Mouse (Mus musculus) layer of hippocampus, postnatal 10 days (tissue): ENCODE measurements around the gene Gm32742. TPM values are rescaled to one million over a fixed set of nuclear protein-coding genes. Genes with fewer than 3 reads are reported as not detected.
A peak's percentile ranks its signal among the peaks of the same experiment; 100 is the strongest.
"Not testable (repeated sequence)": the region's sequence is repeated elsewhere in the genome, so short reads cannot be mapped to it uniquely, and the experiment has no call there.

Experiments used
- DNase-seq, 2 experiments: peaks; one replicate each; pipeline ENCODE4 v3.0.0; 2021; ENCODE audit warnings: low spot score in 2 of 2
- total RNA-seq, 2 experiments: library from RNA; stranded (reverse); gene quantifications; 2 replicates each; pipeline ENCODE4 v1.2.3; 2021

The Gm32742 gene
- total RNA-seq, 2 experiments from 2014 or later: not detected

DNA sequence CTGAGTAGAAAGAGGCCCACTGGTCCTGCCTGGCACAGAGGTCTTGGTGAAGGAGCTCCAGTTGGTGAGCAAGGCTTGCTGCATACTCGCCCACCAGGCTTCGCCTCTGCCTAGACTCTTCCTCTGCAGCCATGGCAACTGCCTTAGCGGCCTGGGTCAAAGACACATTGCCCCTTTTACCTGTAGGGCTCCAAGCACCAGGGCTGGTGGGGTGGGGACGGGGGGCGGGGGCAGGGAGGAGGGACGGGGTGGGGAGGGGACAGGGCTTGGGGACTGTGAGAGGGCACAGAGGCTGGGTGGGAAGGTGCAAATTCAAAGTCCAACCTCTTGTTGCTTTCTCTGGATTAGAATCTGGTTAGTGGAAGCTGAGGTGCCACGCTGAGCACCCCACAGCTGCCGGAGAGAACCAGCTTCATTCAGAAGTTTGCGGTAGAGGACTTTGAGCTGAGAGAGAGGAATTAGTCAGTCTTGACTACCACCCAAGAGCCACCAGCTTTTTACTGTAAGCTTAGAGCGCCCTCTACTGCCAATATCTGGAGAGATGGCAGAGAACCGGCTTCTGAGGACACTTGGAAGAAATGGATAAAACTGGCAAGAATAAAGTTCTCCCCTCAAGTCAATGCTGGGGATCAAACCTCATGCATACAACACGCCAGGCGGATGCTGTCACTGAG, 13.1 kb downstream of the Gm32742 start:
- DNase-seq: peak; percentile 76

DNA sequence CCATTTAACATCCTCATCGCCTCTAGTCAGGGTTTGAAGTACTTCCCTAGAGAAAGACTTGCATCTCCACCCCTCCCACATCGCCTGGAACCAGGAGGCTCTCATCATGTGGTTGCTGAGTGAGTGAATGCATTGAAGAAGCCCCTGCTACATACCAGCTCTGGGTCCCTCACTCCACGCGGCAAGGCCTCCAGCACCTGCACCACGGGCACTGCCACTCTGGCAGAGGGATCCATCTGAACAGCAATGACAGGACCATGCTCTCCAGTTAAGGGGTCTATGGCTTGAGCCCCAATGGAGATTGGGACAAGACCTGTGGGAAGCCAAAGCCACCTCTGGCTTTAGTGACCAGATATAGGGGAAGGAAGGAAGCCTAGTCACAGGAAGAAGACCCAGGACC, 18.0 kb downstream of the Gm32742 start:
- DNase-seq: no peak

DNA sequence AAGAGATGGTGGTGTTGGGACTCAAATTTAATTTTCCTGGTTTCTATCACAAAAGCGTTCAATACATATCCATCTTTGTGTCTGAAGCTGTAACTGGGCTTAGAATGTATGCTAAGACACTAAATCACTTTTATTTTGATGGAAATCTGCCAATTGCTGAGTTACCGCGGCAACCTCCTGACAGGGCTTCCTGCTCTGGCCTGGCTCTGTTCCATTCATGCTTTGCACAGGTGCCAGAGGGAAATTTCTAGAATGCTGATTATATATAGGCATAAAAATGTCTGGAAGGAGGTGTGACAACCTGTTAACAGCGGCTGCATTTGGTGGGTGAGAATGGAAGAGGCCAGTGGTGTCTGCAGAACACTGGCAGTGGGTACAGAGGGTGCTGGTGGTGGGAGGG, 18.8 kb downstream of the Gm32742 start:
- DNase-seq: no peak

DNA sequence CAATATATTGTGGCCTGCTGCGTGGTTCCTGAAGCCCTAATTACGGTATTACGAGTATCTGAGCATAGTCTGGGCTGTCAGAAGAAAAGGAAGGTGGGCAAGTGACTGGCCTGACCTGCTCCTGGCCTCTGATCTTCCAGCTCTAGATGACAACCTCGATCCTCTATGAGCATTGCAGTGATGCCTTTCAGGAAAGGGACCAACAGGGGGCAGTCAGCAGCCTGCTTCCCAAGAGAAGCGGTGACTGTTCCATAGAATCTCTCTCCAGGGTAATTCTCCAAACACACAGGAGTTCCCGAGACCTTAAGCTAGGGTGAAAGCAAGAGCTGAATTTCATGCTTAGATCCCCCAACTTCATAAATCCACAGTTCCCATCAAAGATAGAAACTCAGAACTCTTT, 21.1 kb downstream of the Gm32742 start:
- DNase-seq: no peak

DNA sequence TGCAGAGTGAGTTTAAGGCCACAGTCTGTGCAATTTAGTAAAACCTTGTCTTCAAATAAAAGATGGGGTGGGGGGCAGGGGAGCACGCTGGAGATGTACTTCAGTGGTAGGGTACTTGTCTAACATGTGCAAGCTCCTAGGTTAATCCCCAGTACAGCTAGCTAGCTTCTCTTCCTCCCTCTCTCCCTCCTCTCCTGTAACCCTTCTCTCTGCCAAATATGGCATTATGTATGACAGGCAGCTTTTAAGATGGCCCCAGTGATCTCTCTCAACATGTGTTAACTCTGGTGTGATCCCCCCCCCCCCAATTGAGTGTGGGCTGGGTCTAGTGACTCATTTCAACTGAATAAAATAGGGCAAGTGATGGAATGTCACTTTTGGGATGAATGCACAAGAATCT, 21.9 kb downstream of the Gm32742 start:
- DNase-seq: no peak

DNA sequence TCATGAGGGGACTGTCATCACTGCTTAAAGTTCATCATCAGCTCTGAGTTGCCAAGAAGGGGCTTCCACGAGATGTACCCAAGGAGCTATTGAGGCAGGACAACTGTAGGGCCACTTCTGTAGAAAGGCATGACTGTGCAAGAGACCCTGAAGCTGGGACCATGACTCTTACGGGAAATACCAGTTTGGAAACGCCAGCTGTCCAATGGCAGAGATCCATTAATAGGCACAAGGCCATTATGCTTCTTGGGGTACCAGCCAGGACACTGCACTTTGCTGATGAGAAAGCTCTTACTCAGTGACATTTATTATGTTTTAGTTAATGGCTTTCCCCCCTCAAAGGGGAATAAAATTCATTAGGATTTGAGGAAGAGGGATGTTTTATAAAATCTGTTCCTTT, 24.6 kb downstream of the Gm32742 start:
- DNase-seq: no peak

DNA sequence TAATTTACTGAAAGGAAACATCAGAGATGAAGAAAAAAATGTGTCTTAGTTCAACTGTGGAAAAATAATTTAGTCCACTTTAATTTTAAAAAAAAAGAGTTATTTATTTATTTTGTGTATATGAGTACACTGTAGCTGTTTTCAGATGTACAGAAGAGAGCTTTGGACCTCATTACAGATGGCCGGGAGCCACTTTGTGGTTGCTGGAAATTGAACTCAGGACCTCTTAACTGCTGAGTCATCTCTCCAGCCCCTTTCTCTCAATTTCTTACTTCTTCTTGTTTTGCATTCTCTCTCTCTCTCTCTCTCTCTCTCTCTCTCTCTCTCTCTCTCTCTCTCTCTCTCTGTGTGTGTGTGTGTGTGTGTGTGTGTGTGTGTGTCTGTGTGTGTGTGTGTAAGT, 25.9 kb downstream of the Gm32742 start:
- DNase-seq: not testable (repeated sequence)

DNA sequence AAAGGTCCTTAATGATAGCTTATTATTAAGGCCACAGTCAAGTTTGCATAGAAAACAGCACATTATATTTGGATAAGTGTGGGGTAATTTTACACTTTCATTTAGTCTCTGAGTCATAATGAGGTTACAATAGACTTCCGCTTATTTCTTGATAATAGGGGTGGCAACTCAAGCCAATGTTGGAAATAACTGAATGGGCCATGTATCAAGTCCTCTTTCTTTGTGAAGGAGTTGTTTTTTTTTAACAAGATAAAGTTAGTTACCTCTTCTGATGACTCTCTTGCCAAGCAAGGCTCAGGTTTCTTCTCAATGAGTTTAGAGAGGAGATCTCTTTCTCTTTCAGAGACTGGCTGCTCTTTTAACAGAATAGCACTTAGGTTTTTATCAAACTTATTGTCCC, 27.0 kb downstream of the Gm32742 start:
- no peak for DNase-seq

DNA sequence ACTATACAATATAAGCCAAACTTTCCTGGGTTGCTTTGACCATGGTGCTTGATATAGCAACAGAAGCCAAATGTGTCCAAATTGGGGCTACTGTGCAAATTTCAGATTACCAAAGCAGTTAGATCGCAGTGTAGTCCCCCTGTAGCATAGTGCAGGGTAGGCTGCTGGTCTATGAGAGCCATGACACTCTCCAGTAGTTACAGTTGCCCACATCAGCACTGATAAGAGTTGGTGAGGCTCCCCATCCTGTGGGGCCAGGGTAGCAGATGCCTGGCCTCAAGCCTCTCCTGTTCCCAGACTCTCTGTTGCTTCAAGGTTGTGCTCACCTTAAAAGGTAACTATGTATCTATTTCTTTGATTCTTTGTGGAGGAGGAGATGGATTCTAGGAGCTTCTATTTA, 27.5 kb downstream of the Gm32742 start:
- DNase-seq: no peak

DNA sequence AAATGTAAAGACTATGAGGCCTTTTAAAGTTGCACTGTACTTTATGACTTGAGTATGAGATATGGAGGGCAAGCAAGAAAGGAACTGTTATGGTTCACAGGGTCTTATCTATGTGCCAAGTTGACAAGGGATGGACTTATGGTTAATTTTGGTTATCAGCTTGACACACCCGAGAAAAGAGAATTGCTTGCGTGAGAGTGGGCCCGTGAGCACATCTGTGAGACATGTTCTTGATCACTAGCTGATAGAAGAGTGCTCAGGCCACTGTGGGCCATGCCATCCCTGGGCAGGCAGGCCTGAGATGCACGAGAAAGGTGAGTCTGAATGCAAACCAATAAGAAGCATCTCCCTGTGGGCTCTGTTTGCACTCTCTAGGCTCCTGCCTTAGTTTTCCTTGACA, 27.9 kb downstream of the Gm32742 start:
- DNase-seq: no peak

DNA sequence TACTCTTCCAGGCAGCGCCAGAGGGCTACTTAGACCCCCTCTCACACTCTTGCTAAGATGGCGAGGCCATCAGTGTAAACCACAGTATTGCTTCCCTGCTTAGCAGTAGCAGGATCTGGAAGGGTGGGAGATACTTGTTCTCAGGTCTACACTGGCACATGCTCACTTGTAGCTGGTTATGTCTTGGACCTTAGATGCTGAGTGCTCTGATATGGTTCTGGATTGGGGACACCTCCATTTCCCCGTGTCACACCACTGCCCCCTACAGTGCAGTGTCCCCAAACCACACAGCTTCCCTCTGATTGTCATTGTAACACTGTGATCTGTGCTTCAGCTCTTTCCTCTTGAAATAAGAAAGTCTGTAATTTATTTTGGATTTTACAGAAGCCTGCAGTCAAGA, 28.3 kb downstream of the Gm32742 start:
- DNase-seq: peak in 1 of 2 experiments; percentile 47

DNA sequence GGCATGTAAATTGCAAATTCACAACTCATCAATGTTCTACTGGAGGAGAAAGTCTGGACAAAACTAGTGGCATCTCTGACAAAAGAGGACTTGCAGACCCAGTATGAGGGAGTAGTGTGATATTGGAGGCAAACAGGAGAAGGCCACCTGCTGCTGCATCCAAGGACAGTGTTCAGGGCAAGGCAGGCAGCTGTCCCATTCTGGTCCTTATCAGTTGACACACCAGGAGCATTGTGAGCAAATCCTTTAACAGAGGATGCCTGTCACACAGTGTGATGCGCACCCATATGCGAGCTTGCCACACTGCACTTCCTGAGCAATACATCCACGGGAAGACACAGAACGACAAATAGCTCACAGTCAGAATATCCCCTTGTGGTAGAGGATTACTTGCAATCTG, 50.5 kb downstream of the Gm32742 start:
- no peak for DNase-seq

DNA sequence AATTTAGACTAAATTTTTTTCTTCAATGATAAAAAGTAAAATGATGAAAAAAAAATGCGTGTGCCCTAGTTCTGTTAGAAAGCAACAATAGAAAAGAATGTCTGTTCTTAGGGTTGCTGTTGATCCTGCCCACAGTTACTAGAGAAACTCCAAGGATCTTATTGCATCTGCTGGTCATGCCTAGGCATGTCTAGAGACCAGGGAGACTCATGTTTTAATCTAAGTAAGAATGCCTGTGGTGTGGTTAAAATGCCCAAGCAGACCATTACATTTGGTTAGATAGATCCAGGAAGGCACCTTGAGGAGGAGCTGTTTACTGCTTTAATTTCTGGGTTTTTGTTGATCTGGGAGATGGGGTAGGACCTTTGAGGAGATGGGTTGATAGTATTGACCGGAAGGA, 59.6 kb downstream of the Gm32742 start:
- no peak for DNase-seq

DNA sequence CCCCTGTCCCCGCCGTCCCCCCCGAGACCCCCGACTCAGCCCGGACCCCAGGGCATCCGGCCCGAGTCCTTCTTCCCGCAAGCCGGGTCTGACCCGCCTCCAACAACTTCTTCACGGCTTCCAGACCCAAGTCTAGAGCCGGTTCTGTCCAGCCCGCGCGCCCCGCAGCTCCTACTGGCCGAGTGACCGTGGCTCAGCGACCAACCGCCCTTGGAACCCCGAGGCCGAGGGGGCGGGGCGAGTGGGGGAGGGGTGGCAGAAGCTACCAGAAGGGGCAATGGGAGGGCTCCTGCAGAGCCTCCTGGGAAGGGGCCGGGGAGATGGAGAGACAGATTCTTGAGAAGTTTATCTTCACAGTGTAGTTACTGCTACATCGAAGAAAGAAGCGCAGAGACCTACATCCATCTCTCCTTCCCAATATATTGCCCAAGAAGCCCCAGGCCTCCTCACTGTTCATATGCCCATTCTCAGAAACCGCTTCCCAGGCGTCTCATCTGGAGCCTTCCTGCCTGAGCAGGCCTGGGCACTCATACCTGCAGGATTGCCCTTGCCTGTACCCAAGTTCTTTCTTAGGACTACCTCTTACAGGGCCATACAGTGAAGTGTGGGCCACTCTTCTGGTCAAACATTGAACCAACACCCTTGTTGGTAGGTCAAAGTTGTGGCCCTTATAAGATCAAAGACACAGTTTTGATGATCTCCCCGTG, 61.4 kb downstream of the Gm32742 start:
- DNase-seq: peak; percentile 29 to 37

DNA sequence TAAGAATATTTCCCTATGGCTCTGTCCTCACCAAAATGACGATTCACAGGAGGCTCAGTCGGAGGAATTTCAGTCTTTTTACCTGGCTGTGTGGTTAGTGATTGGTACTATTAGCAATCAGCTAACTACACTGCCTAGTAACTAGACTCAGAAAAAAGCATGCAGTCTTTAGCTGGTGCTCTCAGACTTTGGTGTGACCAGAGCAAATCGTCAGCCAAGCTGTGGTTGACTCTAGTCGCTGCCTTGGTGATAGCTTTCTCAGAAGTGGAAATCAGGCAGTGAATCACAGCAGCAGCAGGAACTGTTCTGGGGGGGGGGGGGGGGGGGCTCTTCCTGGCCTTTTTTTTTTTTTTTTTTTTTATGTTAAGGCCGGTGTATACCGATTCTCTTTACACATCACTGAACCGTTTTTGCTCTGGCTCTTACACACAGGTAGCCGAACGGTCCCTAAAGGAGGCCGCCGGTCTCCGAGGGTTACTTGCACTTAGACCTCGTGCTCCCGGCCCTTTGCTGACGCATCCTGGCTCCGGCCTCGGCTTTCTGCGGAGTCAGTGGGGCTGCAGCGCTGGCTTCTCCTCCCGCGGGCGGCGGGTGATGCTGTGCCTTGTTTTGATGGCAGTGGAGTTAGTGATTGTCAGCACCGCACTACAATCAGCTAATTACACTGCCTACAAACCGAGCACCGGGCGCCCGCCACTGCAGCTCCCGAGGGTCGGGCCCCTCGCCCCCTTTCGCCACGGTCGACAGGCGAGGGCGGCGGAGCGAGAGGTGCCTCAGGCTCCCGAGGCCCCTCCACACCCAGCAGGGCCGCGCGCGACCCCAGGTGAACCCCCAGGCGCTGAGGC, 62.1 kb downstream of the Gm32742 start:
- DNase-seq: peak; percentile 45 to 61

DNA sequence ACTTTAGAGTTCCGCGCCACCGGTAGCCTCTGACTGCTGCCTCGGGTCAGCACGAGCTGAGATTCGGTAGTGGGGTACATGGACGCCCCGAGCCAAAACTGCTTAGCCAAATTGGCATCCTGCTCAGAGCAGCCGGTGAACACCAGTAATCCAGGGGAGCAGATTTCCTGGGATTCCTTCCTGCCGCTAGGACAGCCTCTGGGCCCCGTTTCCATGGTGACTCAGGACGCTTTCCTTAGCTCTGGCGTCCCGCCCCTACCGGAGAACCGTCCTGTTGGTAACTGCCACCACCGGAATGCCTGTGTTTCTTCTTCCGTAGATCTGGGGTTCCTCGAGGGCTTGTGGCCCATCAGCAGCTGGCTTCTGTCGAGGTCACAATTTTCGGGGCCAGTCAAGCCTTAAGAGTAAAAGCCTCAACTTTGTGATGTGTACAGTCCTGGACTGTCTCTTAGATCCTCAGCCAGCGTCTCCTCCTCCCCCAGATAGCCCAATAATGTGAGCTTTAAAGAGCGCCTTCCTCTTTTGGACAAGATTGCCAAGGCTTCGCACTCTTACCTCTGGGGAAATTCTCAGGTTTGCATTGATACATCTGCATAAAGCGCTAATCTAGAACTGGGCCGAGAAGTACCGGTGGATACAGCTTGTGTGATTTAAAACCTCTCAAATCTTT, 63.4 kb downstream of the Gm32742 start, which contains the start of gene 4833427G06Rik:
Gene 4833427G06Rik, minus strand, starts transcription at position 323 of the 670 bp plus-strand sequence.
- DNase-seq: peak; percentile 37 to 55

DNA sequence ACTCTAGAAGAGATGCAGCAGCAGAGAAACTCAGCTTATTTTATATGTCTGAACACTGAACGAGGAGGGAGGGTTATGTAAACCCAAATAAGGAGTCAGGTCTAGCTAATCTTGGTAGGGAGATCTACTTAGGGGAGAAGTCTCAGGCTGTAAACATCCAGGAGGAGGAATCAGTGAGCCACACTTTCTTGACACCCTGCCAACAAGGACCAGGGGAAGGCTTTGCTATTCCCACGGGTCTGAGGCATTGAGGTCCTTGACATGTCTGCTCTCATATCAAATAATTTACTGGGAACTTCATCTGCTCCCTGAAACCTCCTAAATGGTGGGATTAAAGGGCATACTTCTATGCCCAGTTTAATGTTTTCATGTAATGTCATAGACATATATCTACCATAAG, 69.0 kb downstream of the Gm32742 start:
- no peak for DNase-seq

DNA sequence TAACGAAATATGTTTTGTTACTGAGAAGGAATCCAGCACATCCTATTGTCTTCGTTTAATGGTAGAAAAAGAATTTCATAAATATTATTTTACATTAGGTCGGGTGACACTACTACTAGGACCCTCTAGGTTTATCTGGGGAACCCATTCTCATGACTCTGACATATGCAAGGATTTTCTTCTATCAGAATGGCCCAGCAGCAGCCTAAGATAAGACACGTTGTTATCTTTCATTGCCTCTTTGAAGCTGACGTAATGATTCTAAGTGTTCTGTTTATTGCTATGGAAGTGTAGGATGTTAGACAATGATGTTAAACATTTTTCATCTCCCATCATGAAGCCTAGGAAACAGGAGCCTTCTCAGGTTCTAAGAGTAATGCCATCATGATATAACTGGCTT, 71.6 kb downstream of the Gm32742 start:
- no peak for DNase-seq

DNA sequence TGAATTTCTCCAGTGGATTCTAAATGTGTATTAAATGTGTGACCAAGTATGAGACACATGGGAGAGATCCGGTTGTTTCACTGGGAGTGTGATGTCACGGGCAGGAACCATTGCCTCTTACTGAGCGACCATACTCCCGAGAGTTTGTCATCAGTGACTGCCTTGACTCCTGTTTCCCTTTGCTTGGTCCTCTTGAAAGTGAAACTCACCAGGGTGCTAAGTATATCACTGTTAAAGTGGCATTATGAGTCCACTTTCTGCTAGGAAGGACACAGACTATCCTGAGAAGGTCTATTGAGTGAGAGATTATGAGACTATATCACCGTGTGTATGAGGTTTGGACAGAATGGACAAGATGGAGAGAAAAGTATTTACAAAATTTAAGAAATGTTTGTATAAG, 83.7 kb downstream of the Gm32742 start:
- DNase-seq: no peak
